Mouse (Mus musculus) liver, embryonic 14.5 days (tissue): ENCODE data around the gene Nkx2-3.

Experiments
- CTCF ChIP-seq: IDR thresholded peaks from 2 replicates; pipeline ENCODE4 v1.5.1; 2016; ENCODE audit warnings: antibody characterized with exemption, low read depth, control low read depth
- EP300 ChIP-seq: IDR thresholded peaks from 2 replicates; pipeline ENCODE4 v1.6.1; 2016; ENCODE audit warnings: antibody characterized with exemption, low read depth

DNA sequence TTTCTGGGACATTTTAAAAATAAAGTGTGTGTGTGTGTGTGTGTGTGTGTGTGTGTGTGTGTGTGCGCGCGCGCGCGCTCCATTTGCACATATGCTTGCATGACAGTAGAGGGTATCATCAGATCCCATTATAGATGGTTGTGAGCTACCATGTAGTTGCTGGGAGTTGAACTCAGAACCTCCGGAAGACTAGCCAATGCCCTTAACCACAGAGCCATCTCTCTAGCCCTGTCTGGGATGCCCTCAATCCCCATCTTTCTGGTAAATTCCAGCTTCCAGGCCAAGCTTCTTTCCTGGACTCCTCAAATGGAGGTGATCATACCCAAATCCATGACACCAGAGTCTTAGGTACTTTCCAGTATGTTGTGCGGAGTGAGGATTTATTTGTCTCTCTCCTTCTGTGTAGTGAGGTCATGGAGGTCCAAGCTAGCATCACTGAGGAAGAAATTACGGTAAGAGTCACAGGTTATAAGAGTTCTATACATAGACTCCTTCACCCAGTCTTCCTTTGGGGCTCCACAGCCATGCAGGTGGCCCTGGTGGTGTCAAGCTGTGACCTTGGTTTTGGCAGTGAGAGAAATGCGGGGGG lies 5.7 kb downstream of the Nkx2-3 start:
- TF ChIP-seq EP300 (no peak), CTCF (no peak)
